Mouse (Mus musculus): ENCODE data around the gene Khdrbs1.

DNA sequence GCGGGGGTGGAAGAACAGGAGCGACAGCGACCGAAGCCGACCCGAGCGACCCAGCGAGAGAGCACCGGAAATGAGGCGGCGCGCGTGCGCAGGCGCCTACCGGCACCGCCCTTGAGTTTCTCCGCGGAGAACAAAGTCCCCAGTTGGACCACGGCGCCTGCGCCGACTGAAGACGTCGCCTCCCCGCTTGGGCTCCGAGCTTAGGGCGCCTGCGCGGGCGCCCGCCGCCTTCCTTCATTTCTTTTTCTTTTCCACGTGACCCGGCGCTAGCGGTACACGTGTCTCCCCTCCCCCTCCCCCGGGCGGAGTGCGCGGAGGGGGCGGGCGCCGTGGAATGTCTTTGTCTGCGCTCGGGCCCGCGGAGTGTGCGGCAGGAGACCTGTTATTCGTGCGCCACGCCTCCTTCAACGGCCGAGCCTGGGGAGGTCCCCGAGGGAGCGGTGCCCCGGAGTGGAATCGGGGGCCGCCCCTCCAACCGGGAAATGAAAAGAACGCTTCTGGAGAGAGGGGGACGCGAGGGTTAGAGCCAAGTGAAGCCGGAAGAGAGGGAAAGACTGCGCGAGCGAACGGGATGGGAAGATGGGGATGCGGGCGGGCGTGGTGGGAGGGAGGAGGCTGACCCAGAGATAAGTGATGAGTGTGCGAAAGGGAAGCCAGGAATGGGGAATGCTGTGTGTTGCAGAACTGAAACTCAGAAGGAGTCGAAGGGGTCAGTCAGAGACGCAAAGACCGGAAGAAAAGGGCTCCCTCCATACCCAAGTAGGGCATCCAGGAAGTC is at the start of gene Khdrbs1:
- TF ChIP-seq EP300 (IDR thresholded peaks at IDR 0.05) (peak; percentile 66), CTCF (IDR thresholded peaks at IDR 0.05) (no peak)

Measured in lung, postnatal 0 days (tissue).